Mouse (Mus musculus) ES-Bruce4 (cell line): Measurements from ENCODE around the gene Whamm. TPM values are rescaled to one million over a fixed set of nuclear protein-coding genes. Genes with fewer than 3 reads are reported as not detected.

ENCODE experiments used
- H3K27ac ChIP-seq: 2 replicates; pipeline ENCODE4 v1.5.1; 2012; ENCODE audit warnings: low read length, inconsistent platforms; ENCODE audit not compliant: insufficient read depth
- H3K27me3 ChIP-seq: 2 replicates; pipeline ENCODE4 v1.6.1; 2012; ENCODE audit warnings: mild to moderate bottlenecking, low read length, inconsistent platforms; ENCODE audit not compliant: control insufficient read depth, poor library complexity, insufficient read depth, severe bottlenecking
- H3K36me3 ChIP-seq: 2 replicates; pipeline ENCODE4 v1.6.1; 2012; ENCODE audit warnings: inconsistent platforms, mild to moderate bottlenecking, low read length, moderate library complexity; ENCODE audit not compliant: control insufficient read depth, poor library complexity, insufficient read depth, severe bottlenecking
- H3K4me1 ChIP-seq: one replicate; pipeline ENCODE4 v1.8.1; 2011; ENCODE audit warnings: low read length; ENCODE audit not compliant: control insufficient read depth, insufficient read depth
- H3K4me3 ChIP-seq: 2 replicates; pipeline ENCODE4 v1.5.1; 2011; ENCODE audit warnings: low read depth, mild to moderate bottlenecking, low read length
- H3K9ac ChIP-seq: 2 replicates; pipeline ENCODE4 v1.6.1; 2012; ENCODE audit warnings: low read depth, mild to moderate bottlenecking, inconsistent platforms; ENCODE audit not compliant: poor library complexity, severe bottlenecking
- H3K9me3 ChIP-seq: replicated peaks from 2 replicates; pipeline ENCODE4 v1.6.1; 2012; ENCODE audit warnings: mild to moderate bottlenecking, low read length, inconsistent platforms; ENCODE audit not compliant: control insufficient read depth, poor library complexity, insufficient read depth, severe bottlenecking
- CTCF ChIP-seq: IDR thresholded peaks from one replicate; pipeline ENCODE4 v1.8.1; 2011; ENCODE audit warnings: low read depth, low read length
- EP300 ChIP-seq: IDR thresholded peaks from 2 replicates; pipeline ENCODE4 v1.6.1; 2011; ENCODE audit warnings: low read depth, low read length; ENCODE audit not compliant: insufficient read depth
- POLR2A ChIP-seq: IDR thresholded peaks from one replicate; pipeline ENCODE4 v1.8.1; 2011; ENCODE audit warnings: low read length; ENCODE audit not compliant: insufficient read depth
- polyA plus RNA-seq: library from polyadenylated mRNA; stranded (reverse); fragments of >200 nt; gene quantifications from 2 replicates; pipeline ENCODE4 v1.2.4, GENCODE M21; 2011; ENCODE audit warnings: low read depth; ENCODE audit not compliant: missing spikeins, insufficient read depth, insufficient read length

Gene Whamm
- polyA plus RNA-seq, 1 experiment, result 12.0 TPM

- Histone ChIP-seq H3K4me1 (no peaks in the 10 kb centered on the region), H3K36me3 (no peaks in the 10 kb centered on the region), H3K27me3 (no peaks in the 10 kb centered on the region), H3K9me3 (no peaks in the 10 kb centered on the region), H3K4me3 (no peak overlapping the region), H3K9ac (no peak overlapping the region), H3K27ac (no peak overlapping the region)
- TF ChIP-seq POLR2A, result no peak
- no peak for TF ChIP-seq CTCF
- no peak for TF ChIP-seq EP300
These were observed 60.2 kb downstream of the Whamm start for GRCm38 (mm10) chr7:81631261-81631660.

GRCm38 (mm10) chr7:81632586-81632985 lies 61.5 kb downstream of the Whamm start:
- Histone ChIP-seq H3K27ac (no peak overlapping the region), H3K4me3 (no peak overlapping the region), H3K36me3 (no peaks in the 10 kb centered on the region), H3K9me3 (no peaks in the 10 kb centered on the region), H3K27me3 (no peaks in the 10 kb centered on the region), H3K4me1 (no peaks in the 10 kb centered on the region), H3K9ac (no peak overlapping the region)
- TF ChIP-seq EP300, result no peak

- Histone ChIP-seq H3K36me3 (no peaks in the 10 kb centered on the region), H3K27me3 (no peaks in the 10 kb centered on the region), H3K9ac (no peak overlapping the region), H3K4me3 (no peak overlapping the region), H3K9me3 (no peaks in the 10 kb centered on the region), H3K27ac (no peak overlapping the region), H3K4me1 (no peaks in the 10 kb centered on the region)
- TF ChIP-seq POLR2A (no peak), CTCF (no peak), EP300 (no peak)
These were observed 70.0 kb downstream of the Whamm start for GRCm38 (mm10) chr7:81641101-81641500.

GRCm38 (mm10) chr7:81644551-81645235 lies 73.6 kb downstream of the Whamm start:
- no peak overlapping the region for H3K4me3 ChIP-seq
- no peak overlapping the region for H3K9ac ChIP-seq
- H3K27ac ChIP-seq, result no peak overlapping the region
- TF ChIP-seq POLR2A, result no peak
- TF ChIP-seq CTCF, result no peak
- TF ChIP-seq EP300, result no peak
- no peaks in the 10 kb centered on the region for H3K36me3 ChIP-seq
- no peaks in the 10 kb centered on the region for H3K27me3 ChIP-seq
- H3K9me3 ChIP-seq, result no peaks in the 10 kb centered on the region
- H3K4me1 ChIP-seq, result no peaks in the 10 kb centered on the region

Other genes starting within 250 kb of the Whamm start
- 2,551 and 2,648 TPM in 2 replicates for gene Rps17, start 226.0 kb upstream of the Whamm start, polyA plus RNA-seq
- gene Cpeb1, start 115.8 kb upstream of the Whamm start, polyA plus RNA-seq, result 9.5 and 14.8 TPM in 2 replicates
- 6.7 and 7.2 TPM in 2 replicates for gene Ap3b2, start 77.3 kb upstream of the Whamm start, polyA plus RNA-seq
- gene BC048679, start 73.0 kb upstream of the Whamm start, polyA plus RNA-seq, result not detected in 2 replicates
- not detected in 2 replicates for gene Fsd2, start 4.3 kb upstream of the Whamm start, polyA plus RNA-seq
- 9.2 and 9.9 TPM in 2 replicates for gene Homer2, start 136.3 kb downstream of the Whamm start, polyA plus RNA-seq
- gene Ramac, start 191.7 kb downstream of the Whamm start, polyA plus RNA-seq, result 40.6 and 42.8 TPM in 2 replicates
- 32.6 and 34.0 TPM in 2 replicates for gene 3110040N11Rik, start 218.2 kb downstream of the Whamm start, polyA plus RNA-seq